Mouse (Mus musculus) cerebellum, postnatal 14 days (tissue): ENCODE data around the gene Agtpbp1.

Experiments used
- DNase-seq, 2 experiments: peaks; one replicate each; pipeline ENCODE4 v3.0.0; 2021; ENCODE audit warnings: mixed read lengths in 2 of 2

The Agtpbp1 gene

DNA sequence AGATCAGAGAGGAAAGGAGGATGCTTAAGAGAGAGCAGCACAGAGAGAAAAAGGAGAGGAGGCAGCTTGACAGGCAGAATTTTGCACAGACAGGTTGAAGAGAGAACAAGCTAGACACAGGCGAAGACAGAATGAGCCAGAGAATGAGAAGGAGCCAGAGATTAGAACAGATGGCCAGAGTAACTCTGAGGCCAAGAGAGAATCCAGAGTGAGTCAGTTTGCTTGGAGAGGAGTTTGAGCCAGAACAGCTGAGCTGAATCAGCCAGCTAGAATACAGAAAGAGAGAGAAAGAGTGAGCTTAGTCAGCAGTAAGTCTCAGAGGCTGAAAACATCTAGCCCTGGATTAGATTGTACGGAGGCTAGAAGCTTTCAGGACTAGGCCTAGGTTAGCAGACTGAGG is 12.5 kb downstream of the Agtpbp1 start:
- DNase-seq = peak in 1 of 2 experiments; percentile 50

DNA sequence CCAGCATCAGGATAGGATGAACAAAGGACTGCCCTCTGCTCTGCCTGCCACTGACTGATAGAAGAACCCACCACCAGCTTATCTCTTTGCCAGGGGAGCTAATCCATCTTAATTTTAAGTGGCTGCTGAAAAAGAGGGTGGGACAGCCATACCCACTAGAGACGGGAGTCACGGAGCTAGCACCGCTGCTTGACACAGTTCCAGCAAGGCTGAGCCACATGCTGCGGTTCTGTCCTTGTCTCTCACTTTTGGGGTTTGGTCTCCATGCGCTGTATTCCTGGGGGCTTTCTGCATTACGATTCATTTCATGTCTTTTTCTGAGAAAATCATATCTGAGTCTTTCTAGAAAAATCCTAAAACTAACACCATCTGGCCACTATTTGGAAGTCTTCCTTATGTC is 13.9 kb downstream of the Agtpbp1 start:
- DNase-seq = no peak

DNA sequence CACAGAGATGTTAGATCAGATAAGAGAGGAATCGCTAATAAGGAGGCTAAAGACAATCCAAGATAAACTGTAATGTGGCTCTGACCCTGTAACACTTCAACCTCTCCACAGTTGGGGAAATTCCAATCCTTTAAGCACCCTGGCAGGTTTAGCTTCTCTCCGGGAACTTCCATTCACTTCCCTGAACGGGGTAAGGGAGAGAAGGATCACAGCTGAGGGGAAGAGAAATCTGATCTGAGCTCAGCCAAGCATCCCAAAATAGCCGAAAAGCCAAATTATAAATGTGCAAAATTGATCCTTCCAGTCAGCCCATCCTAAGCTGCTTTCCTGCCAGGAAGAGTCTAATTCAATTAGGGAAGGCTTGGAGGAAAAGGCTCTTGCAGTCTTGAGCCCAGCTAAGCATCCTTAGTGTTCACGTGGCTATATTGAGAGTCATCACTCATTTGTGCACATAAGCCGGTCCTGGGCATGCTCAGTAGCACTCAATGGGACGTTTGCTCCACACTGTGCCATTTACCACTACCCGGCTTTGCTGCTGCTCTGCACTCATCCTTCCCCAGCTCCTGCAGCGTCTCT is 19.0 kb downstream of the Agtpbp1 start:
- no peak for DNase-seq

GRCm38 (mm10) chr13:59564923-59565322 is 20.1 kb downstream of the Agtpbp1 start:
- DNase-seq = no peak

DNA sequence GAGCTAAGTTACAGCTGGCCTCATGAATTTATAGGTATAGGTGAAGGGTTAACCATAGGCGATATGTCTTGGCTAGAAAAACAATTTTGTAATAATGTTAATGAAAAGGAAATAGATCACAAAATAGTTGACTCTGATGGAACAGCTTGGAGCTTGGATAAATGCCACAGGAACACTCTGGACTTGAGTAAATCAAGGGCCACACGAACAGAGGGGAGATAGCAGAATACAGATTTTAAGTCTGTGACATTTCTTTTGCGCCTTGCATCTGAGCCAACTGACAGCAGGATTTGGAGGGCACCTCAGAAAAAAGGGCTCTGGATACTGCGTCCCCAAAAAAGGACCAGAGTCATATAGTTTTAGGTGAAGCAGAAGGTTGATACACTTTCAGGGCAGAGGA is 20.5 kb downstream of the Agtpbp1 start:
- no peak for DNase-seq

DNA sequence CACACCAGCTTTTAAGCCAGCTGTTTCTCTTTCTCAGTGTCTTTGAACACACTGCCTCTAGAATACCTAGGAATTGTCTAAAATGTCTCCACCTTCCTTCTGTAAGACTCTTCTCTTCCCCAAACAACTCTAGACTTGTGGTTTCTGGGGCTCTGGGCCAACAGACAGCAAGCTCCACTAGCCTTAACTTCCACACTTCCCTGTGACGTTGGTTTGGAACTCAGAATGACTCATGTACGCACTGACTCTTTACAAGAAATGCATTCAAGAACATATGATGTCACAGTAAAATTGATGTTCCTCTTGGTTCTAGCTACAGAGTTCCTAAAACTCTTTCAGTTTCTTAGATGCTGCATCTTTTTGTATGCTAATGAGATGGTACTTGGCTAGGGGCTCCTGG is 22.6 kb downstream of the Agtpbp1 start:
- no peak for DNase-seq

- DNase-seq = no peak
Measured at GRCm38 (mm10) chr13:59558776-59559175, 26.3 kb downstream of the Agtpbp1 start.

- peak; percentile 95 to 96 for DNase-seq
Measured at GRCm38 (mm10) chr13:59557185-59557985, 27.6 kb downstream of the Agtpbp1 start.

DNA sequence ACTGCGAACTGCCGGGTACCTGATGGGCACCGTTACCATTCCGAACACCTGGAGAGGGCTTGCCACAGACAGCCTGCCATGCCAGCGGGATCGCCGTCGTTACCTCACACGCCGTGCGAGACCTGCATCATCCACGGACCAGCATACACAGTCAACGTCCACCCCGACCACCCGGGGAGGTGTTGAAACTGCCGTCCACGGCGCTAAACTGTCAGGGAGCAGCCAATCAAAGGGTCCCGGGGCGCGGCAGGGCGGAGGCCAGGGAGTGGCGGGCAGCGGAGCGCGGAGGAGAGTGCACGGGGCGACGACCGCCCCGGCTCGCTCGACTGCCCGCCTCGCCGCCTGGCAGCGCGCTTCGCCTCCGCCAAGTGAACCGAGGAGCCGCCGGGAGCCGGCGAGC is 28.4 kb downstream of the Agtpbp1 start:
- peak; percentile 82 to 83 for DNase-seq

- DNase-seq = peak; percentile 31 to 51
Measured at GRCm38 (mm10) chr13:59555613-59556192, 29.3 kb downstream of the Agtpbp1 start.

GRCm38 (mm10) chr13:59554772-59555505 is 30.1 kb downstream of the Agtpbp1 start:
- peak; percentile 71 to 75 for DNase-seq

- peak; percentile 89 to 92 for DNase-seq
Measured at GRCm38 (mm10) chr13:59552751-59553150, 32.3 kb downstream of the Agtpbp1 start.

GRCm38 (mm10) chr13:59552286-59552685 is 32.7 kb downstream of the Agtpbp1 start:
- DNase-seq = peak in 1 of 2 experiments; percentile 27

DNA sequence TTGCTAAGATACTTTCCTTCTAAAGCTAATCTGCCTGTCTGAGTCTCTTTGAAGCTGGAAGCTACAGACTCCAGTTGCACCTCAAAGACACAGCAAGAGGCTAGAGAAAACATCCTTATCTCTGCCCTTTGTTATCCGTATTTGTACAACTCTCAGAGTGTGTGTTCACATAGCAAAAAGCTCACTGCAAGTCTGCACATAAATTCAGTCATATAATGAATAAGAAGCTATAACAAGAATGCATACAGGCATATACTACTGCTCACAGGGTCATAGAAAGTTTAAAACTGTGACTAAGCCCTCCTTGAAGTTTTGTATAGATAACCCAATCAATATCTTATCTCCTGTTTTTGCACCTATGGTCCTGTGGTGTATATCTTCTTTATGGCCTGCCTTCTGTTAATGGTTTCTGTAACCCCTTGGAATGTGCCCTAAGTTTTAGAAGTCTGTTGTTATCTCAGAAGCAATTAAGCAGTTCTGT is 35.7 kb downstream of the Agtpbp1 start:
- no peak for DNase-seq

DNA sequence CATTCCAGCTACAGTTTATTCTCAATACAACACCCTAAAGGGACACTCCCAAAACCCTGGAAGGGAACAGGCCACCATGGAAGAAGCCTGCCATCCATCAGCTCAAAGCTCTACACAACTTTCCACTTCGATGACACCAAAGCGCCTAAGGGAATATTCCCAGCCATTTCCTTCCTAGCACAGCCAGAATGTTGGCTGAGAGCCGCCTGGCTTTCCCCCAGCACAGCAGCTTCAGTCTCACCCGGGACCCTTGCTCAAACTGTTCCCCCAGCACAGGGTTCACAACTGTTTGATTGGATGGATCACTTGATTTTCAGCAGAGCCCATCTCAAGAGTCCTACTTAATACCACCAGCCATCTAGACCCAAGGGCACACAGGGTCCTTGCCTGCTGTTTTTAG is 37.3 kb downstream of the Agtpbp1 start:
- DNase-seq = peak in 1 of 2 experiments; percentile 51

DNA sequence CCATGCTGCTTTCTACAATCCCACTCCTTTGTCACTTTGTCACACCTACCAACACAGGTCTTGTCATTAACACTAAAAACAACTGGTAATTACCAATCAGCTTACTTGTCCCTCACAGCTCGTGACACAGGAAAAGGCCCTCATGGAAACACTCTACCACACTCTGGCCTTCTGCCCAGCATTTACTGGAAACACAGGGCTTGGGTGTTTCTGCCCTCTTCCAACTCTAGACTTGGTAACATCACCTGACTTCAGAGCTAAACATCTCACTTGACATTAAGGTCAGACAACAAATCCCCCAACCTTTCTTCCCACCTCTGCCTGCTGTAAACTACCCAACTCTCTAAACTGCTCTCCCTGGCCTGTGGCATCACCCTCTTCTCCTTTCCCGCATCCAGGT is 37.9 kb downstream of the Agtpbp1 start:
- DNase-seq = peak in 1 of 2 experiments; percentile 21

- DNase-seq = no peak
Measured at GRCm38 (mm10) chr13:59542411-59542810, 42.6 kb downstream of the Agtpbp1 start.

GRCm38 (mm10) chr13:59540030-59540429 is 45.0 kb downstream of the Agtpbp1 start:
- DNase-seq = no peak

DNA sequence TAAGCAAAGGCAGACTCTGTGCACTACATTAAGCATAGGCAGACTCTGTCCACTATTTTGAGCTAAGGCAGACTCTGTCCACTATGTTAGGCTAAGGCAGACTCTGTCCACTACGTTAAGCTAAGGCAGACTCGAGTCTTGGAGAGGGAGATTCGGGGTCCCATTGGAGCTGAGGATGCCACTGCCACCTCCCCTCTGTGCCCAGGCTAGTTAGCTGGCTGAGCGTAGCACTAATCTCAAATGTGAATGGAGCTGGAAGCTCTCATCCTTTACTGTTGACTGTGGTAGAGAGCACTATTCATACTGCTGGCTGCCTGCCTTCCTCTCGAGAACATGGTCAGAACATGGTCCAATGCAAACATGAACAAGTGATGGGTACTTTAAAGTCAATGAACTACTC is 46.4 kb downstream of the Agtpbp1 start:
- DNase-seq = no peak

- no peak for DNase-seq
Measured at GRCm38 (mm10) chr13:59536631-59537030, 48.4 kb downstream of the Agtpbp1 start.

- peak; percentile 50 to 72 for DNase-seq
Measured at GRCm38 (mm10) chr13:59535746-59536145, 49.3 kb downstream of the Agtpbp1 start.

GRCm38 (mm10) chr13:59534301-59534700 is 50.7 kb downstream of the Agtpbp1 start:
- DNase-seq = peak in 1 of 2 experiments; percentile 14

DNA sequence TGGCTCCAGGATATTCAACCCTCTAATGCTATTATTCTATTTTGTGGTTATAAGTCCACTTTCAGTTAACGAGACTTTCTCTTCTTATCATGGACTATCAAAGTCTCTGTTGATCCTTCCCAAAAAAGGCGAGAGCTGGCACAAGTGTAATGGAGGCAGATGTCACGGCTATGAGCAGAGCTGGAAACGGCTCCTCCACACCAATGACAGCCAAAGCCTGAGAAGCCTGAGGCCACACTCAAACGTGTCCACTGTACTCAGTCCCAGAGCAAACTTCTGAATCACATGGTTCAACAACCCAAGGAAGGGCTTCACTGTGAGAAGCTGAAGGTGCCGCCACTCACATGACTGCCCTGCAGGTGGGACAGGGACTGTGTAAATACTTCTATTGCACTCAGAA is 51.7 kb downstream of the Agtpbp1 start:
- peak; percentile 48 to 55 for DNase-seq
